Comparison of ENCODE assay signal across 8 mouse cellular contexts in the genomic region with DNA sequence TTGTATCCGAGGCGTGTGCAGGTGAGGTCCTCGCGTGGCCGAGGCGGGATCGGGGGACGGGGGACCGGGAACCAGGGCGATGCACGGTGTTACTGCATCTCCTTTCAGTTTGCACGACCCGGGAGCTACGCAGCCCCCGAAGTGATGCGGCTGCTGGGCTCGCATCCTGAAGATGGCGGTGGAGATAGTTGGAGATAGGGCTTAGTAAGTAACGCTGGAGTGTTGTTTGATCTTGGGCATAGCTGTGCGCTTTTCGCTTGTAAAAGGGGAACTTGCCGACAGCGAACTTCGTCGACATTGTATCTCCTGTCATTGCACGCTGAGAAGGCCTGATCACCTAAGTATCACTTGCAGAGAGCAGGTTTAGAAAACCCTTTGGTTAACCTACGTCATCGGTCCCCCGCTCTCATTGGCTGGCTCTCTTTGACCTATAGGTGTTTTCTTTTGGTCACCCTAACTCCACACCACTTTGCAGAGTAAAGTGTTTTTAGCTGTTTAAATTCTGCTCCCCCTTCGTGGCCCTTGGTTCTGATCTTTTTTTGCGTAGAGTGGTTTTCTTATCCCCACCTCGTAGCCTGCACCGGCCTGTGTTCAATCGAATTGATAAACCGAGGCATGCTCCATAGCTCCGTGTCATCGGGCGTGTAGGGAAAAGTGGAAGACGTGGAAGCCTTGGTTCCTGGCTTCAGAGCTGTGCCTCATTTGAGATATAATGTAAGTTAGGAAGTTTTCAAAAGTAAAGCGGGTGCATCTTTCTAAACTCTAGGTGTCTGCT. TPM values are rescaled to one million over a fixed set of nuclear protein-coding genes. Genes with fewer than 3 reads are reported as not detected.
A peak's percentile ranks its signal among the peaks of the same experiment; 100 is the strongest.
DNase-seq lines count a peak whose midpoint lies in the region; ATAC-seq and TF ChIP-seq lines count a peak whose summit lies in the region.

No protein-coding gene starts in this region.

- H3K27ac ChIP-seq in lung, embryonic 14.5 days (ENCODE audit: low read depth), result peak overlapping the region; percentile 100
- H3K27ac ChIP-seq in embryonic facial prominence, embryonic 10.5 days (replicated peaks), result peak overlapping the region; percentile 97
- peak overlapping the region; percentile 99 for H3K27ac ChIP-seq in hindbrain, embryonic 13.5 days
- peak overlapping the region; percentile 98 for H3K27ac ChIP-seq in liver, postnatal 0 days (ENCODE audit: low read depth)
- H3K27ac ChIP-seq in olfactory bulb, adult 2 months (ENCODE audit: insufficient read depth, low read depth, low read length), result peak overlapping the region; percentile 62

- H3K9me3 ChIP-seq in lung, embryonic 14.5 days (ENCODE audit: low read depth, low read length), result no peaks in the 10 kb centered on the region
- no peaks in the 10 kb centered on the region for H3K9me3 ChIP-seq in embryonic facial prominence, embryonic 10.5 days
- H3K9me3 ChIP-seq in hindbrain, embryonic 13.5 days, result no peaks in the 10 kb centered on the region
- H3K9me3 ChIP-seq in liver, postnatal 0 days (ENCODE audit: low read length), result no peaks in the 10 kb centered on the region

- no peak for TF ChIP-seq EP300 in liver, postnatal 0 days (IDR thresholded peaks at IDR 0.05; ENCODE audit: low read depth)

- DNase-seq in lung, embryonic 14.5 days, result peak; percentile 53
- no peak for DNase-seq in lung, postnatal 10 days
- DNase-seq in R1 (ENCODE audit: low read depth, low spot score), result peak; percentile 88
- no peak for DNase-seq in embryonic facial prominence, embryonic 10.5 days (ENCODE audit: low spot score)
- peak; percentile 64 for DNase-seq in liver, postnatal 0 days
- DNase-seq in cerebellum, adult 11 months, result no peak

- TF ChIP-seq POLR2A in olfactory bulb, adult 2 months (IDR thresholded peaks at IDR 0.05; ENCODE audit: insufficient read depth, low read depth, low read length), result no peak

- H3K36me3 ChIP-seq in lung, embryonic 14.5 days (ENCODE audit: insufficient read depth), result 0 out of 2 replicates have a peak, but pooled peaks cover 2% of the 10 kb centered on the region
- H3K36me3 ChIP-seq in embryonic facial prominence, embryonic 10.5 days (replicated peaks), result peaks cover 18% of the 10 kb centered on the region; the same call in 1 of the 2 replicates
- no peaks in the 10 kb centered on the region for H3K36me3 ChIP-seq in hindbrain, embryonic 13.5 days
- no peaks in the 10 kb centered on the region for H3K36me3 ChIP-seq in liver, postnatal 0 days (replicated peaks; ENCODE audit: insufficient read depth, low read length)

- TF ChIP-seq CTCF in lung, embryonic 14.5 days (IDR thresholded peaks at IDR 0.05; ENCODE audit: low read depth), result no peak
- 0 out of 2 replicates have a peak, but pooled peaks have one; percentile 12 for TF ChIP-seq CTCF in liver, postnatal 0 days (IDR thresholded peaks at IDR 0.05; ENCODE audit: low read depth)
- no peak for TF ChIP-seq CTCF in olfactory bulb, adult 2 months (IDR thresholded peaks at IDR 0.05; ENCODE audit: insufficient read depth, low read depth, low read length)

- H3K9ac ChIP-seq in lung, embryonic 14.5 days, result peak overlapping the region; percentile 88
- peak overlapping the region; percentile 95 for H3K9ac ChIP-seq in hindbrain, embryonic 13.5 days
- peak overlapping the region; percentile 86 for H3K9ac ChIP-seq in liver, postnatal 0 days (replicated peaks)

- peak; percentile 29; the same call in 1 of the 2 replicates for ATAC-seq in lung, embryonic 14.5 days (ENCODE audit: insufficient read depth)
- ATAC-seq in hindbrain, embryonic 13.5 days (ENCODE audit: low FRiP score), result no peak; the same call in 1 of the 2 replicates
- no peak; the same call in 1 of the 2 replicates for ATAC-seq in liver, postnatal 0 days

- H3K4me3 ChIP-seq in lung, embryonic 14.5 days (ENCODE audit: low read depth, low read length), result peak overlapping the region; percentile 93
- peak overlapping the region; percentile 88 for H3K4me3 ChIP-seq in embryonic facial prominence, embryonic 10.5 days
- H3K4me3 ChIP-seq in hindbrain, embryonic 13.5 days, result peak overlapping the region; percentile 92
- H3K4me3 ChIP-seq in liver, postnatal 0 days (ENCODE audit: low read depth, low read length), result peak overlapping the region; percentile 93
- H3K4me3 ChIP-seq in olfactory bulb, adult 2 months (ENCODE audit: insufficient read depth, low read depth, low read length), result peak overlapping the region; percentile 72

- 1% methylated on average over 40 of the region's 40 CpGs for WGBS in lung, embryonic 14.5 days
- 6% methylated on average over 40 of the region's 40 CpGs for WGBS in embryonic facial prominence, embryonic 10.5 days
- WGBS in hindbrain, embryonic 13.5 days, result 5% methylated on average over 40 of the region's 40 CpGs
- 2% methylated on average over 40 of the region's 40 CpGs for WGBS in liver, postnatal 0 days (ENCODE audit: insufficient replicate concordance)
- WGBS in olfactory bulb, adult 2 months, result 2% methylated on average over 40 of the region's 40 CpGs

- no peaks in the 10 kb centered on the region for H3K27me3 ChIP-seq in lung, embryonic 14.5 days (ENCODE audit: insufficient read depth, low read length)
- no peaks in the 10 kb centered on the region for H3K27me3 ChIP-seq in embryonic facial prominence, embryonic 10.5 days (replicated peaks; ENCODE audit: low read depth, poor library complexity, severe bottlenecking)
- no peaks in the 10 kb centered on the region for H3K27me3 ChIP-seq in hindbrain, embryonic 13.5 days
- H3K27me3 ChIP-seq in liver, postnatal 0 days (ENCODE audit: insufficient read depth, low read length), result no peaks in the 10 kb centered on the region

- peaks cover 10% of the 10 kb centered on the region for H3K4me1 ChIP-seq in lung, embryonic 14.5 days (ENCODE audit: insufficient read depth)
- peaks cover 40% of the 10 kb centered on the region for H3K4me1 ChIP-seq in embryonic facial prominence, embryonic 10.5 days
- H3K4me1 ChIP-seq in hindbrain, embryonic 13.5 days (replicated peaks), result peaks cover 47% of the 10 kb centered on the region
- H3K4me1 ChIP-seq in liver, postnatal 0 days (ENCODE audit: insufficient read depth), result peaks cover 35% of the 10 kb centered on the region
- peaks cover 10% of the 10 kb centered on the region for H3K4me1 ChIP-seq in olfactory bulb, adult 2 months (ENCODE audit: control insufficient read depth, insufficient read depth, low read length)

- H3K4me2 ChIP-seq in lung, embryonic 14.5 days, result peak overlapping the region; percentile 82
- peak overlapping the region; percentile 93 for H3K4me2 ChIP-seq in hindbrain, embryonic 13.5 days
- H3K4me2 ChIP-seq in liver, postnatal 0 days (ENCODE audit: low read depth, low read length), result peak overlapping the region; percentile 78

RNA-seq across cellular contexts. Expression of gene Usp48, which starts 1.1 kb away (rescaled TPM):
- polyA plus RNA-seq in lung, embryonic 14.5 days (2014; fragmentation: Nextera tagmentation; extraction: Ambion mirVana), result 74.2 and 76.0 TPM in 2 replicates
- polyA plus RNA-seq in embryonic facial prominence, embryonic 10.5 days (2016; fragmentation: Nextera tagmentation; extraction: Ambion mirVana), result 79.1 and 81.7 TPM in 2 replicates
- polyA plus RNA-seq in hindbrain, embryonic 13.5 days (2015; fragmentation: Nextera tagmentation; extraction: Ambion mirVana), result 66.6 and 68.1 TPM in 2 replicates
- polyA plus RNA-seq in liver, postnatal 0 days (2015; fragmentation: Nextera tagmentation; extraction: Ambion mirVana), result 23.3 and 28.4 TPM in 2 replicates
- 198 TPM in 1 of 2 replicates, not detected in the other for polyA plus RNA-seq in olfactory bulb, adult 2 months (2012; ENCODE audit: insufficient read depth, insufficient read length, low replicate concordance, missing spikeins)

RNA-seq across cellular contexts. Expression of gene Ldlrad2, which starts 20.3 kb away (rescaled TPM):
- not detected in 2 replicates for polyA plus RNA-seq in lung, embryonic 14.5 days (2014; fragmentation: Nextera tagmentation; extraction: Ambion mirVana)
- polyA plus RNA-seq in embryonic facial prominence, embryonic 10.5 days (2016; fragmentation: Nextera tagmentation; extraction: Ambion mirVana), result 0.55 TPM in 1 of 2 replicates, not detected in the other
- 1.7 TPM in 1 of 2 replicates, not detected in the other for polyA plus RNA-seq in hindbrain, embryonic 13.5 days (2015; fragmentation: Nextera tagmentation; extraction: Ambion mirVana)
- polyA plus RNA-seq in liver, postnatal 0 days (2015; fragmentation: Nextera tagmentation; extraction: Ambion mirVana), result not detected in 2 replicates
- polyA plus RNA-seq in olfactory bulb, adult 2 months (2012; ENCODE audit: insufficient read depth, insufficient read length, low replicate concordance, missing spikeins), result not detected in 2 replicates

Comparison
In these comparisons a context has a peak if more than half of its experiments do, and no peak if none do; other contexts are left out.
1. DNase-seq: peak in lung, embryonic 14.5 days (single experiment), R1 (single experiment) and liver, postnatal 0 days (single experiment); none in lung, postnatal 10 days (single experiment), embryonic facial prominence, embryonic 10.5 days (single experiment) and cerebellum, adult 11 months (single experiment).
2. Peak in every context shown above with its lines, with median percentiles within 50 percentile points of each other: H3K27ac ChIP-seq, H3K4me2 ChIP-seq, H3K4me3 ChIP-seq and H3K9ac ChIP-seq.